Comparison of ENCODE assay signal across 9 mouse cellular contexts in genomic region chr4:136651357-136651811, GRCm38 (mm10). TPM values are rescaled to one million over a fixed set of nuclear protein-coding genes. Genes with fewer than 3 reads are reported as not detected.
DNase-seq lines count a peak whose midpoint lies in the region; ATAC-seq and TF ChIP-seq lines count a peak whose summit lies in the region.
"Had no signal": no experiment of that assay in that cellular context is flagged by ENCODE, and none has a peak within 500 bp of the region (broad histone marks: within the 10 kb centered on the region; RNA-seq: fewer than 3 reads in every experiment).

No protein-coding gene starts in this region.

- no peak for TF ChIP-seq EP300 in ES-Bruce4 (IDR thresholded peaks at IDR 0.05; ENCODE audit: insufficient read depth, low read depth, low read length)

- peaks cover 4% of the 10 kb centered on the region; the same call in 1 of the 2 replicates for H3K9me3 ChIP-seq in kidney, embryonic 14.5 days (ENCODE audit: control insufficient read depth, low read length)
- 0 out of 2 replicates have a peak, but pooled peaks cover 2% of the 10 kb centered on the region for H3K9me3 ChIP-seq in kidney, embryonic 16.5 days (ENCODE audit: low read length)
- H3K9me3 ChIP-seq in ES-Bruce4 (replicated peaks; ENCODE audit: control insufficient read depth, insufficient read depth, low read length, poor library complexity, severe bottlenecking) = no peaks in the 10 kb centered on the region
- H3K9me3 ChIP-seq in megakaryocyte, embryonic 14.5 days = peaks cover 9% of the 10 kb centered on the region

- TF ChIP-seq POLR2A in ES-Bruce4 (IDR thresholded peaks at IDR 0.05; ENCODE audit: insufficient read depth, low read length) = no peak

- H3K9ac ChIP-seq in kidney, embryonic 14.5 days (ENCODE audit: low read depth, low read length) = no peak overlapping the region
- H3K9ac ChIP-seq in kidney, embryonic 16.5 days (replicated peaks; ENCODE audit: low read length) = no peak overlapping the region
- H3K9ac ChIP-seq in ES-Bruce4 (ENCODE audit: low read depth, poor library complexity, severe bottlenecking) = no peak overlapping the region

- H3K27ac ChIP-seq in kidney, embryonic 14.5 days (ENCODE audit: low read depth, low read length) = no peak overlapping the region
- H3K27ac ChIP-seq in kidney, embryonic 16.5 days (ENCODE audit: low read length) = no peak overlapping the region
- H3K27ac ChIP-seq in ES-Bruce4 (ENCODE audit: insufficient read depth, low read length) = no peak overlapping the region

- H3K27me3 ChIP-seq in kidney, embryonic 14.5 days (ENCODE audit: control insufficient read depth, insufficient read depth, low read length) = no peaks in the 10 kb centered on the region
- no peaks in the 10 kb centered on the region for H3K27me3 ChIP-seq in kidney, embryonic 16.5 days (ENCODE audit: insufficient read depth, low read length)
- no peaks in the 10 kb centered on the region for H3K27me3 ChIP-seq in ES-Bruce4 (ENCODE audit: control insufficient read depth, insufficient read depth, low read length, poor library complexity, severe bottlenecking)
- peaks cover 17% of the 10 kb centered on the region for H3K27me3 ChIP-seq in megakaryocyte, embryonic 14.5 days (replicated peaks)

- TF ChIP-seq CTCF in ES-Bruce4 (IDR thresholded peaks at IDR 0.05; ENCODE audit: low read depth, low read length) = peak; percentile 90

- H3K36me3 ChIP-seq in kidney, embryonic 14.5 days (ENCODE audit: control insufficient read depth, insufficient read depth, low read length) = peaks cover 3% of the 10 kb centered on the region; the same call in 1 of the 2 replicates
- H3K36me3 ChIP-seq in kidney, embryonic 16.5 days (ENCODE audit: insufficient read depth, low read length) = 0 out of 2 replicates have a peak, but pooled peaks cover 2% of the 10 kb centered on the region
- H3K36me3 ChIP-seq in ES-Bruce4 (ENCODE audit: control insufficient read depth, insufficient read depth, low read length, poor library complexity, severe bottlenecking) = no peaks in the 10 kb centered on the region
- no peaks in the 10 kb centered on the region for H3K36me3 ChIP-seq in megakaryocyte, embryonic 14.5 days (replicated peaks; ENCODE audit: low read length)

- no peak overlapping the region for H3K4me2 ChIP-seq in kidney, embryonic 14.5 days (replicated peaks; ENCODE audit: low read depth, low read length)
- no peak overlapping the region for H3K4me2 ChIP-seq in kidney, embryonic 16.5 days (replicated peaks; ENCODE audit: low read depth, low read length)

- peaks cover 8% of the 10 kb centered on the region for H3K4me1 ChIP-seq in kidney, embryonic 14.5 days (ENCODE audit: control insufficient read depth, insufficient read depth, low read length)
- H3K4me1 ChIP-seq in kidney, embryonic 16.5 days (ENCODE audit: insufficient read depth, low read length) = peaks cover 16% of the 10 kb centered on the region
- no peaks in the 10 kb centered on the region for H3K4me1 ChIP-seq in ES-Bruce4 (ENCODE audit: control insufficient read depth, insufficient read depth, low read length)
- peaks cover 69% of the 10 kb centered on the region for H3K4me1 ChIP-seq in megakaryocyte, embryonic 14.5 days

- 60% methylated on average over 3 of the region's 3 CpGs for WGBS in kidney, embryonic 14.5 days
- 61% methylated on average over 3 of the region's 3 CpGs for WGBS in kidney, embryonic 16.5 days

- no peak overlapping the region for H3K4me3 ChIP-seq in kidney, embryonic 14.5 days (ENCODE audit: low read length)
- H3K4me3 ChIP-seq in kidney, embryonic 16.5 days (ENCODE audit: low read length) = no peak overlapping the region
- H3K4me3 ChIP-seq in ES-Bruce4 (ENCODE audit: low read depth, low read length) = no peak overlapping the region
- peak overlapping the region; percentile 53 for H3K4me3 ChIP-seq in megakaryocyte, embryonic 14.5 days (replicated peaks)
- H3K4me3 ChIP-seq: erythroblast, embryonic 14.5 days had no signal

- 0 out of 2 replicates have a peak, but pooled peaks have one; percentile 14 for ATAC-seq in kidney, embryonic 14.5 days (ENCODE audit: low FRiP score, low TSS enrichment)
- ATAC-seq in kidney, embryonic 16.5 days (ENCODE audit: low FRiP score, low TSS enrichment) = no peak
- peak; percentile 30 to 34; a peak in 1 of 4 replicates for ATAC-seq in hematopoietic stem cell, adult 5-6 weeks (replicated peaks in 1 of 2; ENCODE audit: insufficient read depth in 1 of 2, low FRiP score in 2 of 2, low TSS enrichment in 1 of 2, low read depth in 1 of 2, poor library complexity in 2 of 2, severe bottlenecking in 2 of 2)

- DNase-seq in c-Kit-negative CD71-positive TER-119-positive erythroid progenitor cells, embryonic 14.5 days (ENCODE audit: low read depth, low spot score) = peak; percentile 16
- peak; percentile 47 for DNase-seq in thymus, postnatal 14 days
- no peak for DNase-seq in spleen, postnatal 14 days (ENCODE audit: low spot score in 2 of 2)

RNA-seq across cellular contexts. Expression of gene Lactbl1, which starts 29.0 kb away (rescaled TPM):
- polyA plus RNA-seq in kidney, embryonic 14.5 days (2014; fragmentation: Nextera tagmentation; extraction: Ambion mirVana) = 0.14 TPM in 1 of 2 replicates, not detected in the other
- not detected in 2 replicates for polyA plus RNA-seq in kidney, embryonic 16.5 days (2015; fragmentation: Nextera tagmentation; extraction: Ambion mirVana)
- polyA plus RNA-seq in ES-Bruce4 (2011; ENCODE audit: insufficient read depth, insufficient read length, low read depth, missing spikeins) = not detected in 2 replicates
- total RNA-seq in hematopoietic stem cell, adult 5-6 weeks (2017) = 0.35 and 0.69 TPM in 2 replicates
- 0.04 TPM in 1 of 2 replicates, not detected in the other for polyA plus RNA-seq in megakaryocyte, embryonic 14.5 days (2012; ENCODE audit: insufficient read depth, low replicate concordance)

RNA-seq across cellular contexts. Expression of gene Tex46, which starts 41.1 kb away (rescaled TPM):
- polyA plus RNA-seq in kidney, embryonic 14.5 days (2014; fragmentation: Nextera tagmentation; extraction: Ambion mirVana) = not detected in 2 replicates
- polyA plus RNA-seq in kidney, embryonic 16.5 days (2015; fragmentation: Nextera tagmentation; extraction: Ambion mirVana) = not detected in 2 replicates
- polyA plus RNA-seq in ES-Bruce4 (2011; ENCODE audit: insufficient read depth, insufficient read length, low read depth, missing spikeins) = not detected in 2 replicates
- total RNA-seq in hematopoietic stem cell, adult 5-6 weeks (2017) = not detected in 2 replicates
- polyA plus RNA-seq in megakaryocyte, embryonic 14.5 days (2012; ENCODE audit: insufficient read depth, low replicate concordance) = not detected in 2 replicates
- polyA plus RNA-seq: erythroblast, embryonic 14.5 days had no signal

RNA-seq across cellular contexts. Expression of gene Kdm1a, which starts 48.9 kb away (rescaled TPM):
- 60.9 and 69.9 TPM in 2 replicates for polyA plus RNA-seq in kidney, embryonic 14.5 days (2014; fragmentation: Nextera tagmentation; extraction: Ambion mirVana)
- 25.7 and 30.5 TPM in 2 replicates for polyA plus RNA-seq in kidney, embryonic 16.5 days (2015; fragmentation: Nextera tagmentation; extraction: Ambion mirVana)
- polyA plus RNA-seq in ES-Bruce4 (2011; ENCODE audit: insufficient read depth, insufficient read length, low read depth, missing spikeins) = 205 and 211 TPM in 2 replicates
- total RNA-seq in hematopoietic stem cell, adult 5-6 weeks (2017) = 122 and 124 TPM in 2 replicates
- polyA plus RNA-seq in megakaryocyte, embryonic 14.5 days (2012; ENCODE audit: insufficient read depth, low replicate concordance) = 7.1 and 8.2 TPM in 2 replicates

Comparison
In these comparisons a context has a peak if more than half of its experiments do, and no peak if none do; other contexts are left out.
1. DNase-seq: peak in c-Kit-negative CD71-positive TER-119-positive erythroid progenitor cells, embryonic 14.5 days (single experiment) and thymus, postnatal 14 days (single experiment); none in spleen, postnatal 14 days (0 of 2).